Mouse (Mus musculus) intestine, embryonic 14.5 days (tissue): Measurements from ENCODE around the gene Lamb3. TPM values are rescaled to one million over a fixed set of nuclear protein-coding genes. Genes with fewer than 3 reads are reported as not detected.

Experiments used
- ATAC-seq: fragments of 200-750 bp; cut with Nextera tagmentation; replicated peaks from 2 replicates; pipeline ENCODE4 v1.8.0; 2017; ENCODE audit warnings: low read depth, moderate number of reproducible peaks, moderate TSS enrichment, moderate library complexity; ENCODE audit not compliant: low FRiP score, low TSS enrichment
- DNase-seq: peaks from one replicate; pipeline ENCODE4 v3.0.0-alpha.2; 2018; ENCODE audit warnings: low spot score
- H3K27ac ChIP-seq: fragments of 300-500 bp; sonication (generic); 2 replicates; pipeline ENCODE4 v1.5.1; 2014; ENCODE audit warnings: low read depth, mild to moderate bottlenecking, control low read depth
- H3K27me3 ChIP-seq: fragments of 300-500 bp; sonication (generic); replicated peaks from 2 replicates; pipeline ENCODE4 v1.6.1; 2014; ENCODE audit warnings: low read length, control low read depth; ENCODE audit not compliant: control insufficient read depth, insufficient read depth
- H3K36me3 ChIP-seq: fragments of 300-500 bp; sonication (generic); 2 replicates; pipeline ENCODE4 v1.6.1; 2014; ENCODE audit warnings: low read length, control low read depth; ENCODE audit not compliant: control insufficient read depth, insufficient read depth
- H3K4me1 ChIP-seq: fragments of 300-500 bp; sonication (generic); replicated peaks from 2 replicates; pipeline ENCODE4 v1.6.1; 2014; ENCODE audit warnings: low read length, control low read depth, mixed read lengths; ENCODE audit not compliant: control insufficient read depth, insufficient read depth
- H3K4me2 ChIP-seq: fragments of 300-500 bp; sonication (generic); 2 replicates; pipeline ENCODE4 v1.6.1; 2014; ENCODE audit warnings: low read length
- H3K4me3 ChIP-seq: fragments of 300-500 bp; sonication (generic); 2 replicates; pipeline ENCODE4 v1.5.1; 2014; ENCODE audit warnings: low read depth, low read length, control low read depth, mixed read lengths
- H3K9ac ChIP-seq: fragments of 300-500 bp; sonication (generic); 2 replicates; pipeline ENCODE4 v1.6.1; 2014; ENCODE audit warnings: mild to moderate bottlenecking, low read length
- H3K9me3 ChIP-seq: fragments of 300-500 bp; sonication (generic); 2 replicates; pipeline ENCODE4 v1.6.1; 2016; ENCODE audit warnings: low read length, control low read depth; ENCODE audit not compliant: control insufficient read depth
- WGBS: fragments of 180-500 bp; shearing (Covaris S2); extraction: QIAGEN DNeasy Blood & Tissue Kit; methylation state at CpG from one replicate; pipeline ENCODE4 v1.1.7; 2014; 5-methylcytosine and 5-hydroxymethylcytosine counted together
- polyA plus RNA-seq: library from polyadenylated mRNA; unstranded; fragments of >200 nt; fragmentation: Nextera tagmentation; extraction: Ambion mirVana; gene quantifications from 2 replicates; pipeline ENCODE4 v1.2.1, GENCODE M21; 2014

Gene Lamb3
- polyA plus RNA-seq, 1 experiment from 2014 or later: 4.0 TPM

GRCm38 (mm10) chr1:193348261-193348962 is 140.9 kb downstream of the Lamb3 start:
- Histone ChIP-seq H3K27me3 (no peaks in the 10 kb centered on the region), H3K36me3 (0 out of 2 replicates have a peak, but pooled peaks cover 15% of the 10 kb centered on the region), H3K4me2 (no peak overlapping the region), H3K27ac (no peak overlapping the region), H3K9ac (no peak overlapping the region), H3K4me3 (no peak overlapping the region), H3K4me1 (no peaks in the 10 kb centered on the region), H3K9me3 (no peaks in the 10 kb centered on the region)
- DNase-seq (no peak), ATAC-seq (no peak)
- 86% methylated on average over 9 of the region's 9 CpGs for WGBS

GRCm38 (mm10) chr1:193349702-193350545 is 142.4 kb downstream of the Lamb3 start:
- Histone ChIP-seq H3K4me3 (no peak overlapping the region), H3K9me3 (no peaks in the 10 kb centered on the region), H3K27ac (no peak overlapping the region), H3K4me2 (no peak overlapping the region), H3K36me3 (0 out of 2 replicates have a peak, but pooled peaks cover 18% of the 10 kb centered on the region), H3K4me1 (no peaks in the 10 kb centered on the region), H3K9ac (no peak overlapping the region), H3K27me3 (no peaks in the 10 kb centered on the region)
- 70% methylated on average over 10 of the region's 10 CpGs for WGBS
- DNase-seq (no peak), ATAC-seq (no peak)

GRCm38 (mm10) chr1:193350546-193350801 is 143.0 kb downstream of the Lamb3 start:
- Histone ChIP-seq H3K36me3 (0 out of 2 replicates have a peak, but pooled peaks cover 18% of the 10 kb centered on the region), H3K4me1 (no peaks in the 10 kb centered on the region), H3K9me3 (no peaks in the 10 kb centered on the region), H3K4me3 (no peak overlapping the region), H3K4me2 (no peak overlapping the region), H3K27ac (no peak overlapping the region), H3K9ac (no peak overlapping the region), H3K27me3 (no peaks in the 10 kb centered on the region)
- WGBS: 94% methylated on average over 2 of the region's 2 CpGs
- no peak for ATAC-seq
- DNase-seq: no peak

- Histone ChIP-seq H3K36me3 (0 out of 2 replicates have a peak, but pooled peaks cover 25% of the 10 kb centered on the region), H3K27ac (no peak overlapping the region), H3K4me1 (no peaks in the 10 kb centered on the region), H3K27me3 (no peaks in the 10 kb centered on the region), H3K9me3 (no peaks in the 10 kb centered on the region), H3K4me3 (no peak overlapping the region), H3K9ac (no peak overlapping the region), H3K4me2 (no peak overlapping the region)
- WGBS: 83% methylated on average over 3 of the region's 3 CpGs
- ATAC-seq (no peak), DNase-seq (no peak)
These were observed 144.1 kb downstream of the Lamb3 start for GRCm38 (mm10) chr1:193351583-193351982.

- no peak overlapping the region for H3K4me3 ChIP-seq
- H3K4me1 ChIP-seq: no peaks in the 10 kb centered on the region
- no peak overlapping the region for H3K9ac ChIP-seq
- no peak overlapping the region for H3K27ac ChIP-seq
- no peaks in the 10 kb centered on the region for H3K27me3 ChIP-seq
- H3K4me2 ChIP-seq: no peak overlapping the region
- H3K9me3 ChIP-seq: no peaks in the 10 kb centered on the region
- WGBS: 76% methylated on average over 3 of the region's 3 CpGs
- DNase-seq (no peak), ATAC-seq (no peak)
- 0 out of 2 replicates have a peak, but pooled peaks cover 8% of the 10 kb centered on the region for H3K36me3 ChIP-seq
These were observed 151.7 kb downstream of the Lamb3 start for GRCm38 (mm10) chr1:193359199-193359598.

GRCm38 (mm10) chr1:193361181-193361580 is 153.7 kb downstream of the Lamb3 start:
- H3K9me3 ChIP-seq: no peaks in the 10 kb centered on the region
- 0 out of 2 replicates have a peak, but pooled peaks cover 3% of the 10 kb centered on the region for H3K36me3 ChIP-seq
- no peak for DNase-seq
- H3K27me3 ChIP-seq: no peaks in the 10 kb centered on the region
- H3K4me3 ChIP-seq: no peak overlapping the region
- no peak overlapping the region for H3K4me2 ChIP-seq
- no peak overlapping the region for H3K9ac ChIP-seq
- H3K4me1 ChIP-seq: no peaks in the 10 kb centered on the region
- H3K27ac ChIP-seq: no peak overlapping the region
- WGBS: 74% methylated on average over 6 of the region's 6 CpGs
- no peak for ATAC-seq

GRCm38 (mm10) chr1:193362078-193362477 is 154.6 kb downstream of the Lamb3 start:
- no peaks in the 10 kb centered on the region for H3K36me3 ChIP-seq
- ATAC-seq (no peak), DNase-seq (no peak)
- H3K4me1 ChIP-seq: no peaks in the 10 kb centered on the region
- H3K27ac ChIP-seq: no peak overlapping the region
- H3K4me2 ChIP-seq: no peak overlapping the region
- WGBS: 78% methylated on average over 7 of the region's 7 CpGs
- no peaks in the 10 kb centered on the region for H3K27me3 ChIP-seq
- no peak overlapping the region for H3K9ac ChIP-seq
- H3K9me3 ChIP-seq: no peaks in the 10 kb centered on the region
- no peak overlapping the region for H3K4me3 ChIP-seq

- H3K36me3 ChIP-seq: no peaks in the 10 kb centered on the region
- no peaks in the 10 kb centered on the region for H3K27me3 ChIP-seq
- ATAC-seq (no peak), DNase-seq (no peak)
- H3K4me3 ChIP-seq: no peak overlapping the region
- no peak overlapping the region for H3K27ac ChIP-seq
- no peaks in the 10 kb centered on the region; the same call in 1 of the 2 replicates for H3K4me1 ChIP-seq
- no peak overlapping the region for H3K4me2 ChIP-seq
- no peak overlapping the region for H3K9ac ChIP-seq
- H3K9me3 ChIP-seq: no peaks in the 10 kb centered on the region
- WGBS: 58% methylated on average over 5 of the region's 5 CpGs
These were observed 156.3 kb downstream of the Lamb3 start for GRCm38 (mm10) chr1:193363801-193364231.
